Mouse (Mus musculus) cerebral cortex, adult 2 months (tissue): Measurements from ENCODE around the gene Sos2.

ENCODE experiments used
- WGBS: fragments of 180-500 bp; shearing (Covaris S2); methylation state at CpG from one replicate; pipeline ENCODE4 v1.1.7; 2018; 5-methylcytosine and 5-hydroxymethylcytosine counted together

Sos2 gene

GRCm38 (mm10) chr12:69681566-69682061 lies at the start of gene Sos2:
Gene Sos2, minus strand, starts transcription at chr12:69681852.
- WGBS, result 2% methylated on average over 61 of the region's 85 CpGs

- WGBS, result 94% methylated on average over 1 of the region's 1 CpGs
Measured at GRCm38 (mm10) chr12:69730306-69730705, 48.7 kb upstream of the Sos2 start.

DNA sequence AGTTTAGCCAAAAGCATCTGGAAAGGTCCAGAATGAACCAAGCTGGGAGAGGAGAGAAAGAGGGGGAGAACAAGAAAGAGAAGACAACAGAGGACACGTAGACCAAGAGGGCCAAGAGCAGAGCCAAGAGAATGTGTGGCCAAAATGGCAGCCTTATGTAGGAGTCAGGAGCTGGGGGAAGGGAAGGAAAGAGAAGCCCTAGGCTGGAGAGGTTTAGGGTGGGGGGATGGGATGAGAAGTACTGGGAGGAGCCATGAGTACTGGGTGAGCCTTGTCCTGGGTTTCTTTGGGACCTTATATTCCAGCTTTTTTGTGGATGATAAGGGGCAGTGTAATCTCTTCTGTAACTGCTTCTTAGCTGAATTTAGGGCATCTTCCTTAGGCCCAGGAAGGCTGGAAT lies 47.6 kb upstream of the Sos2 start:
- 100% methylated on average over 1 of the region's 1 CpGs for WGBS

GRCm38 (mm10) chr12:69724711-69725460 lies 43.2 kb upstream of the Sos2 start, which contains the start of the genes L2hgdh and Atp5s:
Gene L2hgdh, minus strand, starts transcription at chr12:69724873.
Gene Atp5s, plus strand, starts transcription at chr12:69724950.
- WGBS, result under 1% methylated on average over 60 of the region's 60 CpGs

- WGBS, result 1% methylated on average over 24 of the region's 24 CpGs
Measured at GRCm38 (mm10) chr12:69724018-69724710, 42.5 kb upstream of the Sos2 start.

DNA sequence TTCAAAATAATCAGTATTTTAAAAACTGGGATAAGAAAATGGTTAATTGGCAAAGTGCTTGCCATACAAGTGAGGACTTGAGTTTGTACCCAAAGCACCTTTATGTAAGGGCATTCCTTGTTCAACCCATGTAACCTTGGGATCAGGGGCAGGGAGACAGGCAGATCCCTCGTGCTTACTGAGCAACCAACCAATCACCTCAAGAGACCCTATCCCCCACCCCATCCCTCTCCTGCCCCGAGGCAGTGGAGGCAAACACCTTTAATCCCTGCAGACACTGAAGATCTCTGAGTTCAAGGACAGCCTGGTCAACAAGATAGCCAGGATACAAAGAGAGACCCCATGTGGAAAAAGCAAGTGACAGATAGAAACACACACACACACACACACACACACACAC lies 41.7 kb upstream of the Sos2 start:
- 69% methylated on average over 2 of the region's 2 CpGs for WGBS

DNA sequence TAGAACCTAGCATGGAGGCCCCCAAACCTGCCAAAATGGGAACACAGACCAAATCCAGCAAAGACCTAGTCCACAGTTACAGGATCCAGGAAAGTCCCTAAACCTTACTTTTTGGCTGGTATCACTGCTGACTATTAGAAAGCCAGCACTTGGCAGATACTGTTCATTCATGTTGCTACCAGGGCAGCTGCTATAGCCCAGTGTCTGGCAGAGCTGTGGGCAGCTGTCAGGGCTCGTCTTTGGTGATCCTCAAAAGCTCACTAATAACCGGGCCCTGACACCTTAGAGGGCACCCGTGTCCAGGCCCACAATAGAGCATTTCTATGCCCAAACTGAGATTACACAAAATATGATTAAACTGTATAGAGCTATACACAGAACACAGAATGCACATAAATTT lies 41.2 kb upstream of the Sos2 start:
- 78% methylated on average over 3 of the region's 3 CpGs for WGBS

DNA sequence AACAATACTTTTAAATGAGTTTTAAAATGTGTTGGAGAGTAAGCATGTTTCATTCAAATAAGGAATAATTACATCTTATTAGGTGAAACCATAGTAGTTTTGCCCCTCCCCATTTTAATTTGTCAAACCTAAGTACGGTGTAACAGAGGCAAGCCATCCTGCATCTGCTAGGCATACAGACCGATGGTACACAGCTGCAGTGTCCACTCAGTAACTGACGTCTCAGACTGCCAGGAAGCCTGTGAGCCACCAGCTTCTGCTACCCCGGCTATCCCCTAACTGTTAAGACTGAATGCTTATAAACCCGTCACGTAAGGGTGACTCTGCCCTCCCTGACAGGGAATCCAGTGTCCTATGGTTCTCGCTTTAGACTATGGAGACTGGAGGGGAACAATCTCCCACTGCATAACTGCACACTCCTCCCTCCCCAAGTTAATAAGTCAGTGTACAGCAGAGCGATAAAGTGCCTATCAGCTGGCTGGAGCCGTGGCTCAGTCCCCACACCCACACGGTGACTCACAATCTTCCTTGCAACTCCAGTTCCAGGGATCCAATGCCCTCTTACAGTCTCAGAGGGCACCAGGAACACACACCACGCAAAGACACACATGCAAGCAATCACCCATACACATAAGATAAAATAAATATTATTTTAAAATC lies 23.3 kb upstream of the Sos2 start:
- WGBS, result 85% methylated on average over 11 of the region's 11 CpGs

- 84% methylated on average over 6 of the region's 6 CpGs for WGBS
Measured at GRCm38 (mm10) chr12:69698352-69698751, 16.7 kb upstream of the Sos2 start.

DNA sequence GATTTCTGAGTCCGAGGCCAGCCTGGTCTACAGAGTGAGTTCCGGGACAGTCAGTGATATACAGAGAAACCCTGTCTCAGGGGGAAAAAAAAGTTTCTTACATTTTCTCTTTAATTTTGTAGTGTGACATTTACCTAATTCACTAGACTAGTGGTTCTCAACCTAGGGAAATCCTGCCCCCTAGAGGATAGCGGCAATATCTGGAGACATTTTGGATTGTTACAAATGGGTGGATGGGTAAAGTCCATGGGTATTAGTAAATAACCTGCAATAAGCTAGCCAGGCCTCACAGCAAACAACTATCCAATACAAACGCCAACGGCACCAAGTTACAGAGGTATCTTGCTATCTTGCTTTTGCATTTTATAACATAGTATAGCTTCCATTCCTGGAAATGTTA lies 15.1 kb upstream of the Sos2 start:
- 77% methylated on average over 5 of the region's 5 CpGs for WGBS

- WGBS, result 90% methylated on average over 17 of the region's 17 CpGs
Measured at GRCm38 (mm10) chr12:69693471-69693870, 11.8 kb upstream of the Sos2 start.

GRCm38 (mm10) chr12:69690714-69691113 lies 9.1 kb upstream of the Sos2 start:
- WGBS, result 91% methylated on average over 4 of the region's 4 CpGs

GRCm38 (mm10) chr12:69688368-69688767 lies 6.7 kb upstream of the Sos2 start:
- WGBS, result 26% methylated on average over 2 of the region's 2 CpGs

DNA sequence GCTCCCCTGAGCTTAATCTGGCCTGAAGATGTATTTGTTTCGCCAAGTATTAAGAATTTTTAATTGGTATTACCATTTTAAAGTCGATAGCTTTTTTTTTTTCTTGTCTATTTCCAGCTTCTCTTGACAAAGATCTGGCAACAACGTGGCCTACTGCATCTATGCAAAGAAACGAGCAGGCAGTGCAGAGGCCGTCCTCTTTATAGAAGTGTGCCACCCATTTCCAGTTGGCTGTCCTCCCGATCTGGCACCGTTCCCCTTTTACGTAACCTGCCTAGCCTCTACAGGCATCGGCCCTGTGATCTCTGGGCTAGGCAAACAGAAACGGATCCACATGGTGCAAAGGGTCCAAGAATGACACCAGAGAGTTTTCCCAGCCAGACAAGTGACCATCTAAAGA lies 1.9 kb upstream of the Sos2 start:
- 10% methylated on average over 10 of the region's 10 CpGs for WGBS

DNA sequence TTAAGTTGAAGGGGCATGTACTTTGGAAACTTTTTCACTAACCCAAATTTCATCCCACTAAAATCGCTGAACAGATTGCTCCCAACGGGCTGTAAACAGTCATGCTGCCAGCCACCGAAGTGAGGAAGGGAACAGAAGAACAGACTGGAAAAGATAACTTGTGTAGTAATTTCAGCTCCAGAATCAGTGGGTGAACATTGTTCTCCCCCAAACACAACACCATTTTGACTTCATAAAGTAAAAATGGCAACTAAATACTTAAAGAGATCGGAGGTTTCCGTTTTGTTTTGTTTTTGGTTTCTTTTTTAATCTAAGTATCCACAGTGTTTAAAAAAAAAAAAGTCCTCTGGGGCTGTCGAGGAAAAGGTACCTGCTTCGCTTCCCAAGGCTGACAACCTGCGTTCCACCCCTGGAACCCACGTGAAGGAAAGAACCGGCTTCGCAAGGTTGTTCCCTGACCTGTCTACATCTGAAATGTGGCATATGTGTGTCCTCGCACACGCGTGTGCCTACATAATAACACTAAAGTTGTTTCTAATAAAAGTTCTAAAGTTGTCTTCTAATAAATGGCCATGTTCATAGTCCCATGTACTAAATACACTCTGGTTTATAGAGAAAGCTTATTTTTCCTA lies 1.3 kb upstream of the Sos2 start:
- 36% methylated on average over 14 of the region's 14 CpGs for WGBS

- under 1% methylated on average over 42 of the region's 54 CpGs for WGBS
Measured at GRCm38 (mm10) chr12:69682065-69682787, 574 bp upstream of the Sos2 start.

GRCm38 (mm10) chr12:69680635-69681565 lies 752 bp downstream of the Sos2 start:
- WGBS, result 1% methylated on average over 56 of the region's 56 CpGs

DNA sequence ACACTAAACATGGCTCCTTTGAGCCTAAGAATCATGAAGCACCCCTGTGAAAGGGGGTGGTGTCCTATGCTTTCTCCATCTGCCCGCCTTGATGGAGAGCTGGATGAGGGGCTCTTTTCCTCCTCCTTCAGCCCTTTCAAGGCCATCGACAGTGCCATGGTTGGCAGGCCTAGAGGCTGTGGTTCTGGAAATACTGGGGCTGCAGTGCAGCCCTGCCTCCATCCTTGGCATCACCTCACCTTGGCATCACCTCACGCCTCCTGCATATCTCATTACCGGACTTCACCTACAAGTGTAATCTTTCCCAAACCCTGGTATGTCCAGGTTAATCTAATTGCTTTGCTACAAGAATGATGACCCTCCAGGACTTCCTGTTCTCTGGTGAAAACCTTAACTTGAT lies 5.5 kb downstream of the Sos2 start:
- 88% methylated on average over 4 of the region's 4 CpGs for WGBS

GRCm38 (mm10) chr12:69674576-69675537 lies 6.8 kb downstream of the Sos2 start:
- whole genome bisulfite sequencing, result 84% methylated on average over 10 of the region's 10 CpGs
